Mouse (Mus musculus) heart, adult 2 months (tissue): ENCODE measurements around the gene Chn1.

Source experiments
- CTCF ChIP-seq: fragments of 200-600 bp; IDR thresholded peaks from 2 replicates; pipeline ENCODE4 v1.8.1; 2022; ENCODE audit warnings: antibody characterized with exemption, mild to moderate bottlenecking, moderate library complexity
- EP300 ChIP-seq: fragments of 200-500 bp; IDR thresholded peaks from 2 replicates; pipeline ENCODE4 v1.6.1; 2011; ENCODE audit warnings: low read depth, low read length, control low read depth; ENCODE audit not compliant: insufficient read depth
- POLR2A ChIP-seq: fragments of 200-500 bp; IDR thresholded peaks from 2 replicates; pipeline ENCODE4 v1.6.1; 2011; ENCODE audit warnings: mild to moderate bottlenecking, low read depth, low read length, control low read depth; ENCODE audit not compliant: insufficient read depth

DNA sequence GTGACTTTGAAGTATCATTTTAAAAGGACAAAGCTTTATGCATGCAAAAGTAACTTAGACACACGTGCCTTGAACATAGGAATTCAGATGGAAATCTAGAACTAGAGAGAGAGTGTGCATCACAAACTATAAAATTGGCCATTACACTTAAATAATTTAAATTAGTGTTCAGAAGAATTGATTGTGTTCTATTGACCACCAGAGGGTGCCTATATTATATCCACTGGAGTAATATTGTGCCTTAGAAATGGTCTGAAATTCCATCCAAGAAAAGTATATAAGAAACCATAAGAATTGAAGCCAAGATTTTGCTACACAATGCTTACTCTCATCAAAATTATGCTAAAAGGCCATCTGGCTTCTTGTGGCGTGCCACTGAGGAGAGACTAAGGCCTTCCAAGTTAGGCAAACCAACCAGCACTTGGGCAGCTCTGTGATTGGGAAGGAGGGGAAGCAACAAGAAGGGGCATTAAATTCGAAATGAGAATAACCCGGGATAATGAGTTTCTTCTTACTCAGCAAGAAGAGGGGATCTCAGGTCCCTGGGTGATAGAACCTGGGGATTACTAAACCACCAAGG lies 4.0 kb upstream of the Chn1 start:
- TF ChIP-seq CTCF (peak; percentile 27; the same call in 1 of the 2 replicates), POLR2A (no peak), EP300 (no peak)
